Mouse (Mus musculus): ENCODE measurements around the gene Npc2. TPM values are rescaled to one million over a fixed set of nuclear protein-coding genes. Genes with fewer than 3 reads are reported as not detected.

Npc2 gene
- 10 to 100 TPM; 26.0 to 80.4 (median 46.4) TPM for total RNA-seq (2022)

DNA sequence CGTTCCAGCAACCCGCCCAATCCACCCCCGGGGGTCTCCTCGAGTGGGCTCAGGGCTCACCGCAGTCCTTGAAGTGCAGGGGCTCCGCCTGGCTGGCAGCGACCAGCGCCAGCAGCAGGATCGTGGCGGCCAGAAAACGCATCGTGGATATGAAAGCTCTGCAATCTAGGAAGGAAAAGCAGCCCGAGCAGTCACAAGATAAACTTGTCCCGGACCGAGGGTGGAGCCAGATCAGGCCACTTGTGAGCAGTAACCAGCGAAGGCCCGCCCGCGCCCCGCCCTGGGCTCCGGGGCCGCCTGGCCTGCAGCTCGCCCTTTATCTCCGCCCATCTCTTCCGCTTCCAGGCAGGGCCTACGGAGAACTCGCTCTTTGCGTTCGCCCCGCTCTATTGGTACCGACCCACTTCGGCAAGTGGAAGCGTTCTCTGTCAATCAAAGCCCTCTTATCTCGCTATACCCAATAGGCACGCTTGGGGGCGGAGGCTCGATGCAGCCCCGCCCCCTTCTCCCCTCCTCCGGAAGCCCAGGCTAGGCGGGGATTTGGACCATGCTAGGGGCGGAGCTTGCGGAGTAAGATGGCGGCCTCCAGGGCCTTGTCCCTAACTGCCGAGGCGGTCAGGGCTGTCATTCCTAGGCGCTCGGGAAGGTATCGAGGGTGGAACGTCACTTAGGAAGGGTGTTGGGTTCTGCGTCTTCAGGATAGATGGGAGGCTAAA lies at the start of gene Npc2, which contains the start of gene Isca2:
Gene Npc2, minus strand, starts transcription at position 427 of the 716 bp plus-strand sequence.
Gene Isca2, plus strand, starts transcription at position 526 of the 716 bp plus-strand sequence.
- peak; percentile 97 to 98 for DNase-seq (ENCODE audit: low spot score in 2 of 2)

- peak; percentile 57 to 63 for DNase-seq (ENCODE audit: low spot score in 2 of 2)
These were observed 46.5 kb upstream of the Npc2 start for GRCm38 (mm10) chr12:84819236-84820168.

GRCm38 (mm10) chr12:84818496-84818895 lies 45.5 kb upstream of the Npc2 start:
- no peak for DNase-seq (ENCODE audit: low spot score in 2 of 2)

DNA sequence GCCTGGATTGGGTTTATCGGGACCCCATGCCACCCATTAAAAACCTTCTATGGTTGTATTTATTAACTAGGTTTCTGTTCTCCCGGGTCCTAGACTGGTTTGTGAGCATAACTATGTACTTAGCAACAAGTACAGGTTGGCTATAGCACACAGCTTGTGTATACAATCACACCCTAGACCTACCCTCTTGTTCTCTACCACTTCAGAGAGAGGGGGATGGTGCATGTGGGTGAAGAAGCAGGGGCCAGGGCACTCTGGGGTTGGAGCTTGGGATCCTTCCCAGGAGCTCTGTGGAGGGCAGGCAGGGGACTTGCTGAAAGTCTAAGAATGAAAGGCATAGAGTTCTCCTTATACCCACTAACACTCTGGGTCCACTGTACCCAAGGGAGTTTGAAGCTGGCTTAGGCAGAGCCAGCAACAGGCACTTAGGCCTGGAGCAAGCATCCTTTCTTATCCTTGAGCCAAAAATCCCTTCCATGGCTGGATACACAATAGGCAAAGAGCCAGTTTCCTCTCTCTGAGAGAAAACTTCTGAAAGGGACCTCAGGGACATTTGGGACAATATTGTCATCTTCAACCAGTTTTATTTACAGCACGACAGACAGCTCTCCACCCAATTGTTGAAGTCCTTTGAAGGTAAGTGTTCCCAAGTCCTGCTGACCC lies 41.8 kb upstream of the Npc2 start:
- DNase-seq (ENCODE audit: low spot score in 2 of 2), result no peak

DNA sequence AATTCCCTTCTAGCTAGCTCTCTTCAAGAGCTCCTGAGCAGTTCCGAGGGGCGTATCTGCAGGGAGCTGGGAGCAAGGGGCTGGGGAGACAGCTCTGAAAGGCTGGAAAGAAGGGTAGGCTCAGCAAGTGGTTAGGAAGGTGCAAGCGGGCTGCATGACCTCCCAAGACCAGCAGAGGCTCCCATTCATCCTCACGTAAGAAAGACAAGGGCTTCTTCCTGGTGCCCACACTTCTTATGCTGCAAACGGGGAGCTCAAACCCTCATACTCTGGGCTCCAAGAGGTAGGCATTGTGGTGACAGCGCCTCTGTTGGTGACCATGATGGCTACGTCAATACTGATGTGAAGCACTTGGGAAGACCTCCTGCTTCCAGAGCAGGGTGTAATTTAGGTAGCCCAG lies 40.8 kb upstream of the Npc2 start:
- DNase-seq (ENCODE audit: low spot score in 2 of 2), result no peak

GRCm38 (mm10) chr12:84812004-84812403 lies 39.1 kb upstream of the Npc2 start:
- no peak for DNase-seq (ENCODE audit: low spot score in 2 of 2)

GRCm38 (mm10) chr12:84811510-84811909 lies 38.6 kb upstream of the Npc2 start:
- no peak for DNase-seq (ENCODE audit: low spot score in 2 of 2)

DNA sequence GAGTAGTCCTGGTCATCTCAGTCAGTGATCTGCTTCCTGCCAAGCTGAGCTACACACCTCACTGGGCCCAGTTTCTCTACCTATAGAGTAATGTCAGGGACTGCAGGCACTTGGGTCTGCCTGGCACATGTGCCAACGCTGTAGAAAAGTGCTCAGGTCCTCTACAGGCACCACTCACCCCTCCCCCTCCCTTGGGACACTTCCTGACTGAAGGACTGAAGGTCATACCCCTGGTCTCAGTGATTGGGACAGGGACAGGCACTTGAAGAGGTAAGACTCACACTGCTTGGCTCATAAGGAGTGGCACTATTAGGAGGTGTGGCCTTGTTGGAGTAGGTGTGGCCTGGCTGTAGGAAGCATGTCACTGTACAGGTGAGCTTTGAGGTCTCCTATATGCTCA lies 37.9 kb upstream of the Npc2 start:
- DNase-seq (ENCODE audit: low spot score in 2 of 2), result no peak

DNA sequence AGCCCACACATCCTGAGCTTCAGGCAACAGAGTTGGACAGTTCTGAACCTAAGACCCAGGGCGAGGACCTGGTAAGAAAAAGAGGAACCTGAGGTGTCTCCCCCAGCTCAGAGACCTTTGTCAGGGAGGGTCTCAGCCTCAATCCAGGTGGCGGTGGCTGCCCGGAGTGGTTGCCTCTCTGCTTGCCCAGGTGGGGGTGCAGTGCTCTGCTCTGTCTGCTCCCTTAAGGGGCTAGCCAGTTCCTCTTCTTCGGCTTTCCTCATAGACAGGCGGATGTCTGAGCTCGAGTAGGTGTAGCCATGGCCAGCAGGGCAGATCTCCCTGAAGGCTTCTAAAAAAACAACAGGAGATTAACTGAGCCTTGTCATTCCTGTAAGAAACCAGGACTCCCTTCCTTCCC lies 36.1 kb upstream of the Npc2 start:
- DNase-seq (ENCODE audit: low spot score in 2 of 2), result no peak

DNA sequence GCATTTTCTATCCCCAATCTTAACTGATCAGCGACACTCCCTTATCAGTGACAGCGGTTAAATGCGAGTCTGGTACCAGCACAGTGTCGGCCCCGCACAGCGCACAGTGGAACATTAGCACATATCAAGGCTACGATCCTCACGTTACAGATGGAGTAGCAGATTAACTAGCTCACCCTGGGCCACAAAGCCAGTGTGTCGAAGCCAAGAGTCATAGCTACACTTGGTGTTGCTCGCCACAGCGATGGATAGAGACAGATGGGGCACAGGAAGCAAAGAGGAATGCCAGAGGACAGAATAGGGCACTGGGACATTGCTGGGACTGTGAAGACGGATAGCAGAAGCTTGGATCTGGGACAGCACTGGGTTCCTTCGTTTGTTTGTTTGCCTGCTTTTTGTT lies 34.4 kb upstream of the Npc2 start:
- DNase-seq (ENCODE audit: low spot score in 2 of 2), result no peak

- no peak for DNase-seq (ENCODE audit: low spot score in 2 of 2)
These were observed 33.8 kb upstream of the Npc2 start for GRCm38 (mm10) chr12:84806726-84807125.

- no peak for DNase-seq (ENCODE audit: low spot score in 2 of 2)
These were observed 33.1 kb upstream of the Npc2 start for GRCm38 (mm10) chr12:84806010-84806409.

DNA sequence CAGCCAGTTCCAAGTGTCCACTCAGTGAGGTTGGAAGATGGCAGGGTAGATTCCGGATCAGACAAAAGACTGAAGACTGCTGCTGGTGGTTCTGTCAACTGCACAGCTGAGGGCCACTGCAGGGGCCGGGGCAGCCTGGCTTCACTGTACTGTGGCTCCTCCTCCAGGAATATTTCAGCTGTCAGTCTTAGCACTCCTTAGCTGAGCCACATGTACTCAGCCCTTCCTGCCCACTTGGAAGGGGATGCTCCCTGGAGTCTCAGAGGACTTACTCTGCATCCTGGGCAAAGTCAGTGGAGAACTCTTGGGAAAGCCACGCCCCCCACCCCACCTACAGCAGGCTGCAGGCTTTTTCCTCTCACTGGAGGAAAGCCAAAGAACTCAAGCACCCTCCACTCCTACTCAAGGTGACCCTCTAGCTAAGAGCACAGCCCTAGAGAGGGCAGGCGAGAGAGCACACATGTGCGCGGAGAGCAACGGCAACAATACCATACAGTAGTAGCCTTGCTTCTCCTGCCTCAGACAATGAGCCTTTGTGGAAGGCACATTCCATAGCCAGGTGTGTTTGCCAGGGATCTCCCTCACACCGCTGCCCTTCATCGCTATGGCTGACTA lies 32.4 kb upstream of the Npc2 start:
- no peak for DNase-seq (ENCODE audit: low spot score in 2 of 2)

GRCm38 (mm10) chr12:84802625-84803024 lies 29.7 kb upstream of the Npc2 start:
- no peak for DNase-seq (ENCODE audit: low spot score in 2 of 2)

DNA sequence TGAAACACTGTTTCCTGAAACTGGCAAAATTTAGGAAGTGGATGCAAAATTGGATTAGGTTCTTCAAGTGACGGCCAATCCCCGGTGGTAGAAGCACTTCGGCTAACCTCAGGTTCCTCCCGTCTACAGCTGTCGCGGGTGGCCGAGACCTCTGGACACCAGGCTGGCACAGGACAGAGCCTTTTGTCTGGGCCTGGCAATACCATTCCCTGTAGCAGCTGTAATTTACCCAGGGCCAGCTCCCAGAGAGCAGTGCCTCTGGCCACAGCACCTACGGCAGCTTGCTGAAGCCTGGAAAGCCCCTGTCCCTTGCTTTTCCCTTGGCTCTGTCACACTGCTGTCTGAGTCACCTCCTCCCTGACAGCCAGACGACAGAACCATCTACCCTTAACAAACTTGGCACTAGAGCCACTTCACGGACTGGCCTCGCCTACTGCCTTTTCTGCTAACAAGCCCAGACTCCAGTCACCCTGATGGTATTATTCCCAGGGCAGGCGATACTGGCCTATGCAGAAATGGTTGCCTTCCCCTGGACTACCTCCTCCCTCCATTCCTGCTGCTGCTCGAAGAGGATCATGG lies 28.7 kb upstream of the Npc2 start:
- DNase-seq (ENCODE audit: low spot score in 2 of 2), result no peak

GRCm38 (mm10) chr12:84800419-84800818 lies 27.5 kb upstream of the Npc2 start:
- DNase-seq (ENCODE audit: low spot score in 2 of 2), result no peak

DNA sequence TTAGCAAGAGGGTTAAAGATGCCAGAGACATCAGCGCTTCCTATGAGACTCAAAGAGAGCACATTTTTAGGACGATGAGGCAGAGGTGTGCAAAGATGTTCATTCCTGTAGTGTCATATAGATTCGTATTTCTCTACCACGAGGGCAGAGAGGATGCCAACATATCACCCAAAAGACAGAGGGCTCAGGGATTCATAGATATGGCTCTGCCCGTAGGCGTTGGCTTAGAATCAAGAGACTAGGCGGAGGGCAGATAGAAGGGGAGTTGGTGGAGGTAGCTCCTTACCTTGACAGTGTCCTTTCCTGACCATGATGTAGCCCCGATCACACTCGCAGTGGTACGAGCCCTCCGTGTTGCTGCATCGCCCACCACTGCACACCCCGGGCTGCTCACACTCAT lies 26.1 kb upstream of the Npc2 start:
- no peak for DNase-seq (ENCODE audit: low spot score in 2 of 2)

GRCm38 (mm10) chr12:84794647-84795046 lies 21.7 kb upstream of the Npc2 start:
- no peak for DNase-seq (ENCODE audit: low spot score in 2 of 2)

DNA sequence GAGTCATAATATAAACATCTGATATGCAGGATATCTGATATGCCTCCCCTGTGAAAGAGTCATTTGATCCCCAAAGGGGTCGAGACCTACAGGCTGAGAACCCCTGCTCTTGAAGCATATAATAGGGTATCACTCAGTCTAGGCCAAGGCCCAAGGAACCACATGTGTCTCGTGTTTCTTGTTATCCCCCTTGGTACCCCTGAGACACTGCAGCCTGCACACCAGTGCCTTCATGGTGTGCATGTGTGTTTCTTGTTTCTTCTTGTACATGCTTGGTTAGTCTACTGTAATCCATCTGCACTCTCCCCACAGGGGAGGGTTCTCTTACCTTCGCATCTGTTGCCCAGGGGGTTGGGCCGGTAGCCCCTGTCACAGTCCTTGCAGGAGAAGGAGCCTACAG lies 19.7 kb upstream of the Npc2 start:
- no peak for DNase-seq (ENCODE audit: low spot score in 2 of 2)

DNA sequence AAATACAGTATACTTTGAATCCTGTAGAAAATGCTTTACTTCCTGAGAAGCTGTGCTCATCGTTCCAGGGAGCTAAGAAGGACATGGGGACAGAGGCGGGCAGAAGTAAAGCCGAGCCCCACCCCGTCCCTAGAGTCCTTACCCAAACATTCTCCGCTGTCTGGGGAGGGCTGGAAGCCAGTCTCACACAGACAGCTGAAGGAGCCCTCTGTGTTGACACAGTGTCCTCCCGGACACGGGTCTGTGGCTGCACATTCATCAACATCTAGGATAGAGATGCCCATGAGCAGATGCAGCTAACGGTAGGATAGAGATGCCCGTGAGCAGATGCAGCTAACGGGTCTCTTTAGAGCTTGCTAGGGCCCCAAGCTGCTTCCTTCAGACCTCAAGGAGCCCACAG lies 17.9 kb upstream of the Npc2 start:
- DNase-seq (ENCODE audit: low spot score in 2 of 2), result no peak

- no peak for DNase-seq (ENCODE audit: low spot score in 2 of 2)
These were observed 13.1 kb upstream of the Npc2 start for GRCm38 (mm10) chr12:84786091-84786490.

Data from layer of hippocampus, adult 8-10 months (tissue).